Mouse (Mus musculus) heart, embryonic 15.5 days (tissue): ENCODE results near the gene Prdm11. TPM values are rescaled to one million over a fixed set of nuclear protein-coding genes. Genes with fewer than 3 reads are reported as not detected.

Experiments used
- ATAC-seq: fragments of 200-750 bp; cut with Nextera tagmentation; replicated peaks from 2 replicates; pipeline ENCODE4 v1.8.0; 2017; ENCODE audit warnings: low read depth, moderate TSS enrichment; ENCODE audit not compliant: insufficient number of reproducible peaks, insufficient read depth, low FRiP score
- H3K27ac ChIP-seq: fragments of 300-500 bp; sonication (generic); 2 replicates; pipeline ENCODE4 v1.5.1; 2015; ENCODE audit warnings: mild to moderate bottlenecking, inconsistent platforms
- H3K27me3 ChIP-seq: fragments of 300-500 bp; sonication (generic); 2 replicates; pipeline ENCODE4 v1.6.1; 2015; ENCODE audit warnings: inconsistent platforms
- H3K36me3 ChIP-seq: fragments of 300-500 bp; sonication (generic); 2 replicates; pipeline ENCODE4 v1.6.1; 2015; ENCODE audit warnings: mild to moderate bottlenecking, inconsistent platforms
- H3K4me1 ChIP-seq: fragments of 300-500 bp; sonication (generic); replicated peaks from 2 replicates; pipeline ENCODE4 v1.6.1; 2015; ENCODE audit warnings: inconsistent platforms
- H3K4me2 ChIP-seq: fragments of 300-500 bp; sonication (generic); 2 replicates; pipeline ENCODE4 v1.6.1; 2015; ENCODE audit warnings: inconsistent platforms, mild to moderate bottlenecking, moderate library complexity
- H3K4me3 ChIP-seq: fragments of 300-500 bp; sonication (generic); 2 replicates; pipeline ENCODE4 v1.5.1; 2015; ENCODE audit warnings: mild to moderate bottlenecking, inconsistent platforms
- H3K9ac ChIP-seq: fragments of 300-500 bp; sonication (generic); 2 replicates; pipeline ENCODE4 v1.6.1; 2015; ENCODE audit warnings: mild to moderate bottlenecking, inconsistent platforms
- H3K9me3 ChIP-seq: fragments of 300-500 bp; sonication (generic); replicated peaks from 2 replicates; pipeline ENCODE4 v1.6.1; 2016; ENCODE audit warnings: inconsistent platforms
- WGBS: fragments of 180-500 bp; shearing (Covaris S2); methylation state at CpG from one replicate; pipeline ENCODE4 v1.1.7; 2015; ENCODE audit warnings: mixed read lengths; 5-methylcytosine and 5-hydroxymethylcytosine counted together
- polyA plus RNA-seq: library from polyadenylated mRNA; unstranded; fragments of >200 nt; fragmentation: Nextera tagmentation; extraction: Ambion mirVana; gene quantifications from 2 replicates; pipeline ENCODE4 v1.2.1, GENCODE M21; 2015

The Prdm11 gene
- polyA plus RNA-seq, 1 experiment from 2014 or later: 4.7 TPM

GRCm38 (mm10) chr2:92983273-92983620 lies 62.7 kb downstream of the Prdm11 start:
- Histone ChIP-seq H3K4me2 (no peak overlapping the region), H3K4me1 (peaks cover 27% of the 10 kb centered on the region), H3K27me3 (no peaks in the 10 kb centered on the region), H3K9me3 (no peaks in the 10 kb centered on the region), H3K27ac (no peak overlapping the region), H3K36me3 (peaks cover 27% of the 10 kb centered on the region), H3K9ac (no peak overlapping the region), H3K4me3 (no peak overlapping the region)
- ATAC-seq: no peak
- 61% methylated on average over 4 of the region's 4 CpGs for WGBS

- H3K27ac ChIP-seq: no peak overlapping the region
- peaks cover 22% of the 10 kb centered on the region for H3K4me1 ChIP-seq
Observed at GRCm38 (mm10) chr2:92982591-92983272, 63.2 kb downstream of the Prdm11 start.

GRCm38 (mm10) chr2:92980165-92980564 lies 65.8 kb downstream of the Prdm11 start:
- 85% methylated on average over 10 of the region's 10 CpGs for WGBS
- Histone ChIP-seq H3K9ac (no peak overlapping the region), H3K27me3 (no peaks in the 10 kb centered on the region), H3K4me3 (no peak overlapping the region), H3K4me2 (no peak overlapping the region), H3K36me3 (peaks cover 21% of the 10 kb centered on the region; the same call in 1 of the 2 replicates), H3K4me1 (0 out of 2 replicates have a peak, but pooled peaks cover 3% of the 10 kb centered on the region), H3K9me3 (no peaks in the 10 kb centered on the region), H3K27ac (no peak overlapping the region)
- no peak for ATAC-seq

More at GRCm38 (mm10) chr2:92982591-92983272, 63.2 kb downstream of the Prdm11 start:
- no peaks in the 10 kb centered on the region for H3K27me3 ChIP-seq
- no peak for ATAC-seq
- no peak overlapping the region for H3K4me2 ChIP-seq
- peaks cover 28% of the 10 kb centered on the region for H3K36me3 ChIP-seq
- 54% methylated on average over 8 of the region's 8 CpGs for WGBS
- no peak overlapping the region for H3K4me3 ChIP-seq
- H3K9ac ChIP-seq: no peak overlapping the region
- no peaks in the 10 kb centered on the region for H3K9me3 ChIP-seq

- WGBS: 80% methylated on average over 14 of the region's 14 CpGs
- Histone ChIP-seq H3K36me3 (peaks cover 49% of the 10 kb centered on the region), H3K27me3 (no peaks in the 10 kb centered on the region), H3K4me1 (no peaks in the 10 kb centered on the region), H3K27ac (no peak overlapping the region), H3K4me2 (no peak overlapping the region), H3K9ac (no peak overlapping the region), H3K9me3 (no peaks in the 10 kb centered on the region), H3K4me3 (no peak overlapping the region)
- no peak for ATAC-seq
Observed at GRCm38 (mm10) chr2:92975031-92975790, 70.8 kb downstream of the Prdm11 start.

- no peaks in the 10 kb centered on the region for H3K27me3 ChIP-seq
- WGBS: 93% methylated on average over 20 of the region's 20 CpGs
- H3K27ac ChIP-seq: no peak overlapping the region
- no peak overlapping the region for H3K4me3 ChIP-seq
- H3K4me1 ChIP-seq: no peaks in the 10 kb centered on the region
- H3K9me3 ChIP-seq: no peaks in the 10 kb centered on the region
- no peak overlapping the region for H3K4me2 ChIP-seq
- no peak overlapping the region for H3K9ac ChIP-seq
- H3K36me3 ChIP-seq: peaks cover 41% of the 10 kb centered on the region
- no peak for ATAC-seq
Observed at GRCm38 (mm10) chr2:92973646-92974045, 72.3 kb downstream of the Prdm11 start.

GRCm38 (mm10) chr2:92972071-92972470 lies 73.9 kb downstream of the Prdm11 start:
- Histone ChIP-seq H3K36me3 (peaks cover 36% of the 10 kb centered on the region), H3K4me1 (peaks cover 14% of the 10 kb centered on the region), H3K27ac (no peak overlapping the region), H3K4me2 (no peak overlapping the region), H3K9me3 (no peaks in the 10 kb centered on the region), H3K9ac (no peak overlapping the region), H3K4me3 (no peak overlapping the region), H3K27me3 (no peaks in the 10 kb centered on the region)
- WGBS: 87% methylated on average over 17 of the region's 17 CpGs
- ATAC-seq: no peak

GRCm38 (mm10) chr2:92971536-92971935 lies 74.4 kb downstream of the Prdm11 start:
- no peak for ATAC-seq
- H3K4me2 ChIP-seq: no peak overlapping the region
- peaks cover 36% of the 10 kb centered on the region for H3K36me3 ChIP-seq
- peaks cover 20% of the 10 kb centered on the region for H3K4me1 ChIP-seq
- H3K4me3 ChIP-seq: no peak overlapping the region
- no peaks in the 10 kb centered on the region for H3K27me3 ChIP-seq
- H3K9me3 ChIP-seq: no peaks in the 10 kb centered on the region
- 89% methylated on average over 8 of the region's 8 CpGs for WGBS
- no peak overlapping the region for H3K9ac ChIP-seq
- no peak overlapping the region for H3K27ac ChIP-seq

- no peak overlapping the region for H3K4me2 ChIP-seq
- peaks cover 36% of the 10 kb centered on the region for H3K36me3 ChIP-seq
- WGBS: 73% methylated on average over 9 of the region's 9 CpGs
Observed at GRCm38 (mm10) chr2:92971069-92971468, 74.9 kb downstream of the Prdm11 start.

GRCm38 (mm10) chr2:92967839-92968166 lies 78.2 kb downstream of the Prdm11 start:
- no peaks in the 10 kb centered on the region for H3K9me3 ChIP-seq
- peaks cover 10% of the 10 kb centered on the region for H3K36me3 ChIP-seq
- no peak overlapping the region for H3K9ac ChIP-seq
- no peak overlapping the region for H3K4me3 ChIP-seq
- H3K27me3 ChIP-seq: no peaks in the 10 kb centered on the region
- WGBS: 58% methylated on average over 4 of the region's 4 CpGs
- H3K4me1 ChIP-seq: peaks cover 22% of the 10 kb centered on the region
- ATAC-seq: no peak
- H3K27ac ChIP-seq: peak overlapping the region; percentile 20; the same call in 1 of the 2 replicates
- no peak overlapping the region for H3K4me2 ChIP-seq

More at GRCm38 (mm10) chr2:92971069-92971468, 74.9 kb downstream of the Prdm11 start:
- no peak overlapping the region for H3K27ac ChIP-seq
- no peak overlapping the region for H3K4me3 ChIP-seq
- ATAC-seq: no peak
- no peak overlapping the region for H3K9ac ChIP-seq
- peaks cover 22% of the 10 kb centered on the region for H3K4me1 ChIP-seq
- no peaks in the 10 kb centered on the region for H3K9me3 ChIP-seq
- no peaks in the 10 kb centered on the region for H3K27me3 ChIP-seq

GRCm38 (mm10) chr2:92967032-92967838 lies 78.7 kb downstream of the Prdm11 start:
- Histone ChIP-seq H3K9ac (no peak overlapping the region), H3K4me1 (peaks cover 22% of the 10 kb centered on the region), H3K9me3 (no peaks in the 10 kb centered on the region), H3K4me2 (no peak overlapping the region), H3K27ac (peak overlapping the region; percentile 20; the same call in 1 of the 2 replicates), H3K27me3 (no peaks in the 10 kb centered on the region), H3K36me3 (peaks cover 5% of the 10 kb centered on the region), H3K4me3 (no peak overlapping the region)
- 27% methylated on average over 10 of the region's 10 CpGs for WGBS
- ATAC-seq: peak; percentile 45; the same call in 1 of the 2 replicates

GRCm38 (mm10) chr2:92966257-92966656 lies 79.7 kb downstream of the Prdm11 start:
- Histone ChIP-seq H3K4me3 (no peak overlapping the region), H3K4me1 (peaks cover 22% of the 10 kb centered on the region), H3K27me3 (no peaks in the 10 kb centered on the region), H3K9ac (no peak overlapping the region), H3K9me3 (no peaks in the 10 kb centered on the region), H3K36me3 (no peaks in the 10 kb centered on the region), H3K4me2 (no peak overlapping the region), H3K27ac (no peak overlapping the region)
- 52% methylated on average over 8 of the region's 8 CpGs for WGBS
- no peak for ATAC-seq
